Mouse (Mus musculus) CH12.LX (cell line): ENCODE data around the gene Sugct.

Source experiments
- CHD1 ChIP-seq: IDR thresholded peaks from 2 replicates; pipeline ENCODE4 v1.6.1; 2012; ENCODE audit warnings: low read depth, low read length, improper control_type of control experiment, inconsistent platforms
- CHD2 ChIP-seq: IDR thresholded peaks from 2 replicates; pipeline ENCODE4 v1.6.1; 2011; ENCODE audit warnings: low read length, improper control_type of control experiment
- CTCF ChIP-seq, 2 experiments: IDR thresholded peaks in 1 of 2; conservative IDR thresholded peaks in 1 of 2; 2 replicates each; pipeline ENCODE4 v1.5.1; 2011 to 2012; ENCODE audit warnings: low read depth in 2 of 2, low read length in 2 of 2, improper control_type of control experiment in 1 of 2, inconsistent platforms in 1 of 2, mild to moderate bottlenecking in 1 of 2, moderate library complexity in 1 of 2
- EP300 ChIP-seq: IDR thresholded peaks from 2 replicates; pipeline ENCODE4 v1.6.1; 2011; ENCODE audit warnings: low read length, improper control_type of control experiment
- JUND ChIP-seq: conservative IDR thresholded peaks from 2 replicates; pipeline ENCODE4 v1.6.1; 2011; ENCODE audit warnings: low read depth, low read length, improper control_type of control experiment
- MAX ChIP-seq: IDR thresholded peaks from 2 replicates; pipeline ENCODE4 v1.6.1; 2011; ENCODE audit warnings: low read length, improper control_type of control experiment
- NRF1 ChIP-seq: IDR thresholded peaks from 2 replicates; pipeline ENCODE4 v1.6.1; 2014; ENCODE audit warnings: low read depth, mild to moderate bottlenecking, inconsistent platforms, low read length, improper control_type of control experiment, moderate library complexity
- POLR2A ChIP-seq: IDR thresholded peaks from 2 replicates; pipeline ENCODE4 v1.6.1; 2011; ENCODE audit warnings: low read depth, mild to moderate bottlenecking, improper control_type of control experiment, low read length
- POLR2AphosphoS2 ChIP-seq: IDR thresholded peaks from 2 replicates; pipeline ENCODE4 v1.6.1; 2011; ENCODE audit warnings: low read depth, low read length, improper control_type of control experiment
- SIN3A ChIP-seq: IDR thresholded peaks from 2 replicates; pipeline ENCODE4 v1.6.1; 2012; ENCODE audit warnings: low read length, improper control_type of control experiment, inconsistent platforms
- TCF12 ChIP-seq: IDR thresholded peaks from 2 replicates; pipeline ENCODE4 v1.6.1; 2014; ENCODE audit warnings: low read depth, mild to moderate bottlenecking, inconsistent platforms, low read length, improper control_type of control experiment
- USF1 ChIP-seq: IDR thresholded peaks from 2 replicates; pipeline ENCODE4 v1.6.1; 2014; ENCODE audit warnings: low read depth, mild to moderate bottlenecking, inconsistent platforms, low read length, improper control_type of control experiment
- ZC3H11A ChIP-seq: IDR thresholded peaks from 2 replicates; pipeline ENCODE4 v1.6.1; 2012; ENCODE audit warnings: low read depth, mild to moderate bottlenecking, inconsistent platforms, low read length, improper control_type of control experiment
- ZNF384 ChIP-seq: IDR thresholded peaks from 2 replicates; pipeline ENCODE4 v1.6.1; 2012; ENCODE audit warnings: low read depth, low read length, improper control_type of control experiment, inconsistent platforms

- TF ChIP-seq NRF1 (no peak), POLR2A (no peak), CTCF (conservative IDR thresholded peaks at IDR 0.05 in 1 of 2, IDR thresholded peaks at IDR 0.05 in 1 of 2; ENCODE audit: low read depth in 2 of 2, low read length in 2 of 2) (no peak), USF1 (no peak), TCF12 (no peak), CHD2 (no peak), CHD1 (no peak), JUND (no peak), MAX (no peak), EP300 (no peak), ZNF384 (no peak), POLR2AphosphoS2 (no peak), ZC3H11A (no peak), SIN3A (no peak)
Measured at GRCm38 (mm10) chr13:16996464-16996863, 698.9 kb downstream of the Sugct start.
